ENCODE assay signal across 13 mouse cellular contexts in the genomic region with DNA sequence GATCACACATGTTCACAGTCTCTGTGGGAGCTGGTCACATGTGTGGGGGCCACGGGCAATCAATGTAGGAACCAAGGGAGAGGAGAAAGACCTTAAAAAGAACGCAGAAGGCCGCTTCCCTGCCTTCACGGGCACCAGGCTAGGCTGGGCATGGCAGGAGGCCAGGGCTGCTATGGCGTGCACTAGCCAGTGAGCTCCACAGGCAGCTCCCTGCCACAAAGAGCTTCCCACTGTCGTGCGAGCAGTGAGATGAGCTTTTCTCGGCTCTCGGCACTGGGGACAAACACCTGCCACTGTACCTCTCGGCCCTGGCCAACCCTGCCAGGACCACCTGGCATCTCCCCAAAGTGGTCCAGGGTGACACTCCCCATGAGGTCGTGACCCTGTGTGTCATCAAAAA. TPM values are rescaled to one million over a fixed set of nuclear protein-coding genes. Genes with fewer than 3 reads are reported as not detected.
A peak's percentile ranks its signal among the peaks of the same experiment; 100 is the strongest.
DNase-seq lines count a peak whose midpoint lies in the region; TF ChIP-seq lines count a peak whose summit lies in the region.
"Had no signal": no experiment of that assay in that cellular context is flagged by ENCODE, and none has a peak within 500 bp of the region (broad histone marks: within the 10 kb centered on the region; RNA-seq: fewer than 3 reads in every experiment).

No protein-coding gene starts in this region.

- H3K36me3 ChIP-seq in heart, adult 2 months (ENCODE audit: control insufficient read depth, insufficient read depth, low read length): peaks cover 3% of the 10 kb centered on the region; the same call in 1 of the 2 replicates

- H3K4me1 ChIP-seq in heart, adult 2 months (ENCODE audit: control insufficient read depth, insufficient read depth, low read length): peaks cover 6% of the 10 kb centered on the region

- H3K79me2 ChIP-seq in heart, adult 2 months (replicated peaks; ENCODE audit: control insufficient read depth, insufficient read depth, low read length): no peaks in the 10 kb centered on the region

- no peaks in the 10 kb centered on the region for H3K27me3 ChIP-seq in heart, adult 2 months (ENCODE audit: control insufficient read depth, insufficient read depth, low read length)
- H3K27me3 ChIP-seq: intestine, embryonic 15.5 days had no signal

- H3K9ac ChIP-seq in heart, adult 2 months (ENCODE audit: low read depth, low read length): no peak overlapping the region
- H3K9ac ChIP-seq: intestine, embryonic 15.5 days; liver, embryonic 12.5 days had no signal

- intact Hi-C loops in heart, adult 2 months (cut with DNase I): no loop called here

- no peak overlapping the region for H3K4me3 ChIP-seq in heart, adult 2 months
- H3K4me3 ChIP-seq: intestine, embryonic 15.5 days; liver, embryonic 12.5 days had no signal

- TF ChIP-seq CTCF in heart, adult 2 months (IDR thresholded peaks at IDR 0.05): no peak

- TF ChIP-seq POLR2A in heart, adult 2 months (IDR thresholded peaks at IDR 0.05; ENCODE audit: insufficient read depth, low read depth, low read length): no peak

- no peak overlapping the region; the same call in 1 of the 2 replicates for H3K27ac ChIP-seq in heart, adult 2 months
- H3K27ac ChIP-seq: intestine, embryonic 15.5 days; liver, embryonic 12.5 days had no signal

- WGBS in heart, adult 2 months: 71% methylated on average over 11 of the region's 11 CpGs

- peak; percentile 57 for DNase-seq in adrenal gland, postnatal 14 days
- DNase-seq in adrenal gland, adult 18-20 months (ENCODE audit: low spot score in 2 of 2): no peak
- DNase-seq in heart, postnatal 4 days: peak; percentile 42
- DNase-seq in heart, adult 2 months: no peak
- DNase-seq in MN1 (ENCODE audit: low spot score): peak; percentile 38
- DNase-seq in cerebellum, postnatal 14 days: peak; percentile 80 to 86
- DNase-seq in frontal cortex, postnatal 25 days (ENCODE audit: low spot score in 2 of 2): no peak
- DNase-seq in layer of hippocampus, adult 8-10 months (ENCODE audit: low spot score in 2 of 2): no peak
- DNase-seq: lung, postnatal 10 days; spleen, adult 18-20 months had no signal

- TF ChIP-seq EP300 in heart, adult 2 months (IDR thresholded peaks at IDR 0.05; ENCODE audit: insufficient read depth, low read depth, low read length): no peak

RNA-seq across cellular contexts. Expression of a gene that starts 2.9 kb away (rescaled TPM):
- total RNA-seq in adrenal gland, postnatal 14 days (2021): 74.4 and 78.6 TPM in 2 replicates
- 10 to 100 TPM; 83.4 to 93.7 TPM for total RNA-seq in adrenal gland, adult 18-20 months (2021)
- 10 to 100 TPM; 77.1 to 84.3 TPM for total RNA-seq in heart, postnatal 4 days (2021)
- total RNA-seq in heart, adult 2 months (2021): 10 to 100 TPM; 64.2 to 65.0 TPM
- polyA plus RNA-seq in heart, adult 2 months (2012; rRNA removed): 77.0 and 90.8 TPM in 2 replicates
- 10 to 100 TPM; 17.6 to 27.0 (median 25.1) TPM for total RNA-seq in layer of hippocampus, adult 8-10 months (2022)
- total RNA-seq: monocyte, adult 5-6 weeks had no signal

RNA-seq across cellular contexts. Expression of a gene that starts 36.7 kb away (rescaled TPM):
- 0.67 and 1.3 TPM in 2 replicates for total RNA-seq in adrenal gland, postnatal 14 days (2021)
- 1 to 10 TPM in 1 of 2 experiments, under 1 TPM in 1; 0.74 to 1.7 TPM for total RNA-seq in adrenal gland, adult 18-20 months (2021)
- total RNA-seq in heart, postnatal 4 days (2021): 1,000 to 10,000 TPM; 5,292 to 5,773 TPM
- 1,000 to 10,000 TPM; 5,084 to 5,508 TPM for total RNA-seq in heart, adult 2 months (2021)
- 4,851 and 5,939 TPM in 2 replicates for polyA plus RNA-seq in heart, adult 2 months (2012; rRNA removed)
- total RNA-seq in layer of hippocampus, adult 8-10 months (2022): 1 to 10 TPM; 2.3 to 3.7 (median 2.9) TPM
- total RNA-seq: monocyte, adult 5-6 weeks had no signal

RNA-seq across cellular contexts. Expression of a gene that starts 40.5 kb away (rescaled TPM):
- total RNA-seq in adrenal gland, postnatal 14 days (2021): 48.5 and 57.7 TPM in 2 replicates
- total RNA-seq in adrenal gland, adult 18-20 months (2021): 10 to 100 TPM; 27.0 to 32.7 TPM
- total RNA-seq in heart, postnatal 4 days (2021): 10 to 100 TPM; 91.8 to 93.8 TPM
- total RNA-seq in heart, adult 2 months (2021): 10 to 100 TPM; 18.7 to 21.8 TPM
- polyA plus RNA-seq in heart, adult 2 months (2012; rRNA removed): 52.5 and 82.7 TPM in 2 replicates
- total RNA-seq in layer of hippocampus, adult 8-10 months (2022): 1 to 10 TPM; 5.9 to 8.8 (median 7.8) TPM
- total RNA-seq: monocyte, adult 5-6 weeks had no signal

RNA-seq across cellular contexts. Expression of a gene that starts 42.6 kb away (rescaled TPM):
- 75.2 and 104 TPM in 2 replicates for total RNA-seq in adrenal gland, postnatal 14 days (2021)
- total RNA-seq in adrenal gland, adult 18-20 months (2021): 10 to 100 TPM; 63.6 to 81.3 TPM
- total RNA-seq in heart, postnatal 4 days (2021): 10 to 100 TPM; 80.5 to 91.4 TPM
- total RNA-seq in heart, adult 2 months (2021): 10 to 100 TPM; 61.1 to 81.3 TPM
- 57.5 and 81.7 TPM in 2 replicates for polyA plus RNA-seq in heart, adult 2 months (2012; rRNA removed)
- 10 to 100 TPM; 19.5 to 43.1 (median 26.7) TPM for total RNA-seq in layer of hippocampus, adult 8-10 months (2022)

RNA-seq across cellular contexts. Expression of a gene that starts 45.4 kb away (rescaled TPM):
- total RNA-seq in adrenal gland, postnatal 14 days (2021): 269 and 295 TPM in 2 replicates
- 100 to 1,000 TPM; 257 to 319 TPM for total RNA-seq in adrenal gland, adult 18-20 months (2021)
- total RNA-seq in heart, postnatal 4 days (2021): 100 to 1,000 TPM; 301 to 310 TPM
- total RNA-seq in heart, adult 2 months (2021): 100 to 1,000 TPM; 123 to 129 TPM
- polyA plus RNA-seq in heart, adult 2 months (2012; rRNA removed): 187 and 223 TPM in 2 replicates
- total RNA-seq in layer of hippocampus, adult 8-10 months (2022): 100 to 1,000 TPM; 432 to 530 (median 469) TPM

Comparison
In these comparisons a context has a peak if more than half of its experiments do, and no peak if none do; other contexts are left out.
1. DNase-seq: peak in adrenal gland, postnatal 14 days (single experiment), heart, postnatal 4 days (single experiment), MN1 (single experiment) and cerebellum, postnatal 14 days (2 of 2); none in adrenal gland, adult 18-20 months (0 of 2), heart, adult 2 months (0 of 2), frontal cortex, postnatal 25 days (0 of 2) and layer of hippocampus, adult 8-10 months (0 of 2).
2. RNA of a gene that starts 36.7 kb away (total RNA-seq): 5,292 to 5,773 TPM in heart, postnatal 4 days and 5,084 to 5,508 TPM in heart, adult 2 months; 2.3 to 3.7 TPM in layer of hippocampus, adult 8-10 months, 0.74 to 1.7 TPM in adrenal gland, adult 18-20 months and 0.67 to 1.3 TPM in adrenal gland, postnatal 14 days; every median in the first group is over 1,000 times any median in the second.